Mouse (Mus musculus) left cerebral cortex, postnatal 36 days (tissue): ENCODE data around the gene Mustn1. TPM values are rescaled to one million over a fixed set of nuclear protein-coding genes. Genes with fewer than 3 reads are reported as not detected.

Experiments
- DNase-seq, 2 experiments: peaks; one replicate each; pipeline ENCODE4 v3.0.0; 2021 to 2022; ENCODE audit warnings: low spot score in 2 of 2, mixed read lengths in 1 of 2
- intact Hi-C: fragments of 180-260 bp; cut with DNase I; formaldehyde crosslinking; loops from one replicate; pipeline ENCODE4 v1.15.1; 2025
- total RNA-seq, 2 experiments: library from RNA; stranded (reverse); gene quantifications; 2 replicates each; pipeline ENCODE4 v1.2.3; 2021

Mustn1 gene
- total RNA-seq, 2 experiments from 2014 or later = 3.0 to 4.5 TPM

GRCm38 (mm10) chr14:30923375-30924105 is 44.5 kb downstream of the Mustn1 start, which contains the start of gene Itih3:
TSS of gene Itih3 (minus strand) at chr14:30923760.
- intact Hi-C loops = no loop called here
- DNase-seq = peak; percentile 16 to 18

- intact Hi-C loops = no loop called here
Measured at GRCm38 (mm10) chr14:30925492-30925891, 46.5 kb downstream of the Mustn1 start.

GRCm38 (mm10) chr14:30930386-30930785 is 51.4 kb downstream of the Mustn1 start:
- DNase-seq = no peak
- intact Hi-C loops = no loop called here

More at GRCm38 (mm10) chr14:30925492-30925891, 46.5 kb downstream of the Mustn1 start:
- DNase-seq = no peak

Other genes with a start within 250 kb of the Mustn1 start
- gene Rft1, start 224.8 kb upstream of the Mustn1 start, total RNA-seq = 10 to 100 TPM; 12.6 to 12.9 TPM
- 10 to 100 TPM; 33.3 to 35.2 TPM for gene Sfmbt1, start 164.4 kb upstream of the Mustn1 start, total RNA-seq
- 10 to 100 TPM; 23.4 to 24.2 TPM for gene Tmem110, start 53.6 kb upstream of the Mustn1 start, total RNA-seq
- not detected for gene Itih4, start 7.3 kb downstream of the Mustn1 start, total RNA-seq
- 10 to 100 TPM; 19.5 to 24.1 TPM for gene Itih3, start 44.6 kb downstream of the Mustn1 start, total RNA-seq
- gene Itih1, start 64.1 kb downstream of the Mustn1 start, total RNA-seq = not detected
- gene Nek4, start 72.2 kb downstream of the Mustn1 start, total RNA-seq = 10 to 100 TPM; 17.0 to 19.8 TPM
- gene Glt8d1, start 122.2 kb downstream of the Mustn1 start, total RNA-seq = 10 to 100 TPM; 27.9 to 43.2 TPM
- gene Spcs1, start 122.5 kb downstream of the Mustn1 start, total RNA-seq = 100 to 1,000 TPM; 151 to 164 TPM
- 10 to 100 TPM; 50.1 to 57.6 TPM for gene Pbrm1, start 139.9 kb downstream of the Mustn1 start, total RNA-seq
- gene Gnl3, start 140.0 kb downstream of the Mustn1 start, total RNA-seq = 10 to 100 TPM; 41.8 to 53.9 TPM
- gene Smim4, start 249.8 kb downstream of the Mustn1 start, total RNA-seq = 10 to 100 TPM; 24.6 to 32.9 TPM